Mouse (Mus musculus) granulocyte monocyte progenitor cell, adult 5-6 weeks (primary cell): ENCODE measurements around the gene Chmp6. TPM values are rescaled to one million over a fixed set of nuclear protein-coding genes. Genes with fewer than 3 reads are reported as not detected.
A peak's percentile ranks its signal among the peaks of the same experiment; 100 is the strongest.

Experiments used
- ATAC-seq: replicated peaks from 2 replicates; pipeline ENCODE4 v1.8.0; 2016; ENCODE audit warnings: mild to moderate bottlenecking, moderate TSS enrichment, inconsistent platforms; ENCODE audit not compliant: poor library complexity, severe bottlenecking
- total RNA-seq, 2 experiments: library from RNA; stranded (forward) in 1 of 2; stranded (reverse) in 1 of 2; fragments of 200-712, 200-1000 nt in 1 of 2; fragments of >200 nt in 1 of 2; fragmentation: Nextera tagmentation in 1 of 2; gene quantifications; 2 replicates each; pipeline ENCODE4 v1.2.3; 2014 to 2017

The Chmp6 gene
- total RNA-seq, 2 experiments from 2014 or later: 15.9 to 73.0 TPM

- ATAC-seq: no peak
Observed at GRCm38 (mm10) chr11:119934773-119935172, 21.5 kb downstream of the Chmp6 start.

DNA sequence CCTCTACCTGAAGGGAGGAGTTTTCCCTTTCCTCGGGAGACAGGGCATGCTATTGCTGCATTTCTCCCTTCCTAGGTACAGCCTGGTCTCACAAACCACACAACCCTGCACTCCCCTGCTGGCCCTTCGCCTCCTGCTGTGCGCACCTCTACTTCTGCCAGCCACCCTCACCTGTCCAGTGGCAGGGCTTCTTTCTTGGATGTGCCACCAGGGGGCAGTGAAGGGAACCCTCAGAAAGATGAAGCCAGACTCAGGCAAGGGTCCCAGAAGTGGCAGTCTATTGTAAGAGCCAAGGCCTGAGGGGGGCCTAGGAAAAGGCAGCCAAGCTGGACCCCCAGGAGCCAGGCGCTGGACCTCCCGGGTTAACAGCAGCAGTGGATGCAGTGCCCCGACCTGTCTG lies 22.2 kb downstream of the Chmp6 start:
- no peak for ATAC-seq

DNA sequence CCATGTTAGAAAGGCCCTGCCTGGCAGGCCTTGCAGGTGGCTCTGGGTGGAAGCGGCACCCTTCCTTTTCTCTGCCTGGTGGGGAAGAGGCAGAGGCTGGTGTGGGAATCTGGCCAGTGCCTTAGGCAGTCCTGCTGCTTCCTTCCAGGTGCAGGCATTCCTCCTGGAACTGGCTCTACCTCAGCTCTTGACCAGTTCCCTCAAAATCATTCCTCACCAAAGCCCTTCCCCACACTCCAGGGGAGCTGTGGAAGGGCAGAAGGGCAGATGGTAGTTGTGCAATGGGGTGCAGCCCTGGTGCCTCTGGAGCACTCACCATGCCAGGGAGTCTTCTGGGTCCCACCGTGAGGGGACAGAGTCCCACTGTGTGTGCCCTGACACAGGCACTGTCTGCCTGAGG lies 23.2 kb downstream of the Chmp6 start:
- ATAC-seq: no peak

- no peak for ATAC-seq
Observed at GRCm38 (mm10) chr11:119937216-119937615, 24.0 kb downstream of the Chmp6 start.

DNA sequence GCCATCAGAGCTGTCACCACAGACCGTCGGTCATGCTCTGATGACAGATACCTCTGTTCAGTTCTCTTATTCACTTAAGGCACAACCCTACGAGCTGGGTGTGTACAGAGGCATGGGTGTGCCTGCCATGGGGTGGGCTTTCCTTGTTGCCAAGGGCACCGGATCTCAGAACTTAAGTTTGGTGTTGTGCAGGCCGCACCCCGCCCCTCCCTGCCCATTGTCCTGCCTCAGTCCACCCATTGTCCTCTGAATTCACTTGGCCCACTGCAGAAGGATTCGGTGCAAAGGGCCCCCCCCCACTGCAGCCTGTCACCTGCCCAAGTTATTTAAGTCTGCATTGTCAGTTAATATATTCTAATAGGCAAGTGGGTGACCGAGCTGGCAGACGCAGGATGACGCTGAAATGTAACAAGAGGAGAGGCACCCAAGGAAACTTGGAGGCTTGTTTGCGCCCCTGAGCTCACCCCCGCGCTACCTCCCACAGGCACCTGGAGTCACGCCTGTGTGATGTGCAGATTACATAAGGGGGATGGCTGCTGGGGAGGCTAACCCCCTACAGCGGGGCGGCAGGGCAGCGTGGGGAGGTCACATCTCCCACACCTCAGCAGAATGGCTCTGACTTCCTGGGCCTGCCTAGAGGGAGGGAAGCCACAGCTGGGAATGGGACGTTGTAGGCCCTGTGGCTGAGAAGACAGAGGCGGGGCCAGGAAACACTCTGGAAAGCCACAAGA lies 24.7 kb downstream of the Chmp6 start:
- peak; percentile 12; the same call in 1 of the 2 replicates for ATAC-seq

DNA sequence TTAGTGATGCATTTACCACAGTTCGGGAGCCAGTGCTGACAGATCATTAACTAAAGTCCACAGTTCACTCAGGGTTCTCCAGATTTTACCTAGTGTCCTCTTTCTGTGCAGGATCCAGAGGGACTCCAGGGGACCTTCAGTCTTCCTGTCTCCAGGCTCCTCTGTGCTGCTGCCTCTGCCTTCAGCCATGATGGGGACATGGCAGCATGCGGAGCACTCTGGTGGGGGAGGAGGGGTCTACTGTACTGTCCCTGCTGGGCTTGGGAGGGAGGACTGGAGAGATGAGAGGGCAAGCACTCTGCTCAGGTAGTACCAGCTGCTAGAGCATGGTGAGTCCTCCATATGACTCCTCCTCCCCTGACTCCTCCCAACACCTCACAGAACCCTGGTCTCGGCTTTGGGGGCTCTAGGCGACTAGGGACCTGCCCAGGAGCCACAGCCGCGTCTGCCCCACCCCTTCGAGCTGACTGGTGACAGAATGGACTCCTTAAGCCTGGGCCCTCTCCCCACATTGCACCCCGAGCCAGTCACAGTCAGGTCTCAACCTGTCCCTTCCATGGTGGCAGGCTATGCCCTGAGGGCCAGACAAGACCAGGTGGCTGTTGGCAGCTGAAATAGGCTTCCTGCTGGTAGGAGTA lies 26.0 kb downstream of the Chmp6 start:
- ATAC-seq: no peak

DNA sequence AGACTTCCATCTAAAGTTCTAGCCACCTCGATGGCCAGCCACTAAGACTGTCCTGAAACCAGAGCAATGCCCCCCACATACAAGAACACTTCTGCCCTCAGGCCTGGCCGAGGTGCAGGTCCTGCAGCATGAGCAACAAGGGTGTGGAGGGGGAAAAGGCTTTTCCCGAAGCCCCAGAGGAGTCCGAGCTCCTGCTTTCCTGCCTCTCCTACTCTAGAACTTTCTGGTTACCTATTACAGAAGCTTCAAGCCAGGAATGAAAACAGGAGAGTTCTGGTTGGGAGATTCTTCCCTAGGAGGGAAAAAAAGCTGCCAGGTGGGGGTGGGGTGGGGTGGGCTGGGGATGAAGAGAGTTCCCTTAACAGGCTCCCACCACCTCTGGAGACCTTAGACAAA lies 26.5 kb downstream of the Chmp6 start:
- no peak for ATAC-seq

GRCm38 (mm10) chr11:119940142-119940541 lies 26.9 kb downstream of the Chmp6 start:
- ATAC-seq: no peak

GRCm38 (mm10) chr11:119941794-119942193 lies 28.6 kb downstream of the Chmp6 start:
- no peak for ATAC-seq

DNA sequence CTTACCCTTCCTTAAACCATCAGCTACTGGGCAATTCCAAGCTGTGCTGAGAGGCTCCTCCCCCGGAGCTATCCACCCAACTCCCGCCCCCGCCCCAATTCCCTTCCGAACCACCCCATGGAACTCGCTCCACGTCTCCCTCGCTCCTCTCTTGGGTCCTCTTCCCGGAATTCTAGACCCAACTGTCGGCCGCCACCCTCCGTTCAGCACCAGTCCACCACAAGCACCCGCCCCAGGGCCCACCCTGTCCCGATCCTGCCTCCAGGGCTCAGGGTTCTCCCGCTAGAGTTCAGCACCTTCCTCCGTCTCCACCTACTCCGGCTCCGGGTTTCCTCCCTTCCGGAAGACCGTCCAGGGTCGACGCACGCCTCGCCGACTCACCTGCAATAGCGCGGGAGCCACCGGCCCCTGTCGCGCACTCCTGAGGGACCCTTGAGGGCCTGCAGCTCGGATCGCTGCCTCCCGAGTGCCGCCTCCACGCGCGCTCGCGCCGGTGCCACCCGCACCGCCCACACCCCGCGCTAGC lies 29.0 kb downstream of the Chmp6 start:
- no peak for ATAC-seq

DNA sequence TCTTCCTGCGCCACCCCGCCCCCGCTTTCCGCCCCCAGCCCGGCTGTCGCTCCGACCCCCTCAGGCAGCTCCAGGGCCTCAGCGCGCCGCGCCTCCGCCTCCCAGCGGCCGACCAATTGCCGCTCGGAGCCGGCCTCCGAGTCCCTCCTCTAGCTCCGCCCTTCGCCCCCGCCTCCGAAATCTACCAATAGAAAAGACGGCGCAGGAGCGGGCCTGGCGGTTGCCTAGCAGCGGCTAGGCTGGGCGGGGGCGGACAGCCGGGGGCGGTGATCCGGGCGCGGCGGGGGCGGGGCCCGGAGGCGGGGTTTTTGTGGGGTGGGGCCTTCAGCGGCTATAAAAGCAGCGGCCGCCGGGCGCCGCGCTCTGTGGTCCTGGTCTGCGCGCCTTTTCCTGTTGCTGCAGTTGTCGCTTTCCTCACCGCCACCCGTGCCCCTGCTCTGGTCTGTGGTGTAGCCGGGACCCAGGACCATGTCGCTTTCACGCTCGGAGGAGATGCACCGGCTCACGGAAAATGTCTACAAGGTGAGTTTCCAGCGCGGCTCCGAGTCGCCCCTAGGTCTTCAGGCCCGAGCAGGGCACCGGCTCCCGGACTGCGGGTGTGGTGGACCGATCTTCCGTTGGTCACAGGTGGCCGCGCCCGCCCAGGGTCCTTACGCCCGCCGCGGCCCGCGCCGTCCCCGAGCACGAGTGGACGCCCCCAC lies 29.6 kb downstream of the Chmp6 start, which contains the start of gene Baiap2:
Gene Baiap2, plus strand, starts transcription at position 37 of the 701 bp plus-strand sequence.
- peak; percentile 77 for ATAC-seq

GRCm38 (mm10) chr11:119943428-119943988 lies 30.3 kb downstream of the Chmp6 start:
- peak; percentile 35 for ATAC-seq

DNA sequence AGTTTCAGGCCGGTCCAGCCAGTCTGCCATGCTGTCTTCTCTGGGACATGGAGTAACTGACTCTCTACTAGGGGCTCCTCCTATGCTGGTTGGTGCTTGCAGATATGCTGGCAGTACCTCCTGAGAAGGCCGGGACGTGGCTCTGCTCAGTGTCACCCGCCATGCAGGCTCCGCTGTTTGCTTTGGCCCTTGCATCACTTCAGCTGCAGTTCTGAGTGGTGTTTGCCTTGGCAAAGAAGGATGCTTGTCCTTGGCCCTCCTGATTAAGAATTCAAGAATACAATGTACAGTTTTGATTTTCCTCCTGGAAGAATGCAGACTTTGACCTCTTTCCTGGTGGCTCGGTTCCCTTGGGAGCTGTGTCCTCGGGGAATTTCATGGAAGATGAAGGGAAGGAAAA lies 32.1 kb downstream of the Chmp6 start:
- no peak for ATAC-seq

- no peak for ATAC-seq
Observed at GRCm38 (mm10) chr11:119947426-119947825, 34.2 kb downstream of the Chmp6 start.

GRCm38 (mm10) chr11:119947897-119948296 lies 34.7 kb downstream of the Chmp6 start:
- no peak for ATAC-seq

DNA sequence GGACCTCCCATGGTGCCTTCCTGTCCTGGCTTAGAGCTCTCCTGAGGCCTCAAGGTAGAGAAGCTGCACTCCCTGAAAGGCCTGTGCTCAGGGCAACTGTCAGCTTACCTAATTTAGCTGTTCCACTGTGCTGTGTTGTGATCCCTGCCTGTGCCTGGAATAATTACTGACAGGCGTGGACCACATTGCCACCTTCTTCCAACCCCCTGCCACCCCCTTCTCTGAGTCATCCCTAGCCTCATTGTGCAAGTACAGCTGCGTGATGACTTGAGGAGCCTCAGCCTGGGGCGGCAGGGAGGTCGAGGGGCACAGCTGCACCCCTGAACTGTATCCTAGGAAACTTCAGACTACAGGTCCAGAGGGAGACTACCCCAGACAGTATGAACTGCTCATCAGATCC lies 35.1 kb downstream of the Chmp6 start:
- ATAC-seq: peak; percentile 50

DNA sequence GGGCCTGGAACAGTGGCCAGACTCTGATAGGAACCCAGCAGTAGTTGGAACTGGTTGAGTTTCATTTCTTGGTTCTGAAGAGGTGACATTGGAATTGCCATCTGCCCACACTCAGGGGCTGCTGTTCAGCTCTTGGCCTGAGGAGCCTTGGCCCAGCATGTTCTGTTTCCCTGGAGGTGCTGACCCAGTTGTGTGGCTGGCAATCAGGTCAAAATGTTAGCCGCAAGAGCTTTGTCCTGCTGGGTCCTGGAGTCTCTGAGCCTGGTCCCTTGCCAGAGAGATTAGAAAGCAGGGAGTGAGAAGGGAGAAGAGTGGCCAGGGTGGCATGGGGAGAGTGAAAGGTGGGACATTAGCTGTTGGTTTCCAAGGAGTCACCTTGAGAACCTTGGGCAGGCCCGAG lies 35.6 kb downstream of the Chmp6 start:
- ATAC-seq: no peak

GRCm38 (mm10) chr11:119950535-119950934 lies 37.3 kb downstream of the Chmp6 start:
- no peak for ATAC-seq

DNA sequence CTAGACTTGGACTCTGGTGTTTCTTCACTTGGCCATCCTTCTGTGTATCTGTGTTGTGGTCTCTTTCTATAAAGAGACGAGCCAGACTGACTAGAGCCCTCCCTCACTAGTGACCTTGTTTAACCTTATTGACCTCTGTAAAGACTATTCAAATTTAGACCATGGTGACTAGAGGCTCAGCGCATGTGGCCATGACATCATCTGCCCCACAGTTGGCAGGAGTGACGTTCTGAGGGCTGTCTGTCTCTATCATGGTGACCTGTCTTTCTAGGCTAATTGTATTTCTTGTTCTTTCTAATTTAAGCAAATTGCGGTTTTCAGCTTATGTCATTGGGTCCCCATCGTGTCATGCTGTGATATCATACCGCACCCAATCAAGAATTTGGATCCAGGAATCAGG lies 38.1 kb downstream of the Chmp6 start:
- no peak for ATAC-seq

GRCm38 (mm10) chr11:119952429-119953224 lies 39.4 kb downstream of the Chmp6 start:
- ATAC-seq: no peak
